Mouse (Mus musculus) bone marrow macrophage, adult 2 months (primary cell): ENCODE measurements around the gene 9930021J03Rik.

Experiments
- CTCF ChIP-seq: IDR thresholded peaks from 2 replicates; pipeline ENCODE4 v1.5.1; 2012; ENCODE audit warnings: low read depth, mild to moderate bottlenecking, low read length, moderate library complexity
- POLR2A ChIP-seq: IDR thresholded peaks from 2 replicates; pipeline ENCODE4 v1.6.1; 2012; ENCODE audit warnings: mild to moderate bottlenecking, low read depth, low read length, borderline replicate concordance

DNA sequence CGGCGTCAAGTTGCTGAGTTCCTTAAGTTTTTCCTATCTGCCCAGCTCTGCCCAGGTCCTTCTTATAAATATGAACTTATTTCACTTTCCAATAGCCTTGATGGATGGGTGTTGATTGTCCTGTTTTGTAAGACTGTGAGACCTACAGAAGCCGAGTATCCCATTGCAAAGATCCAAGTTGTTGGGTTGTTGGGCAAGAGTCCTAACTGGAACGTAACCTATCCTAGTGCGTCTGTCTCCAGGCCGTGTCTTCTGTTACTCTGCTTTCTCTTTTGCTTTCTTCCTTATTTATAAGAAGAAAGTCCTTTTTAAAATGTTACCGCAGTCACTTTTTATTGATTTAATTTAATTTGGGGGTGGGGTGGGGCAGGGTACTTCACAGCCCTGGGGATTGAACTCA is 130.8 kb downstream of the 9930021J03Rik start:
- TF ChIP-seq CTCF (no peak), POLR2A (no peak)
